Mouse (Mus musculus) myocyte (in vitro differentiated cells): ENCODE measurements around the gene Rtp1. TPM values are rescaled to one million over a fixed set of nuclear protein-coding genes. Genes with fewer than 3 reads are reported as not detected.

Experiments used
- H3K27me3 ChIP-seq: one replicate; pipeline ENCODE4 v1.6.1; 2011; ENCODE audit not compliant: control insufficient read depth, insufficient read depth, insufficient read length
- H3K36me3 ChIP-seq: one replicate; pipeline ENCODE4 v1.6.1; 2011; ENCODE audit not compliant: control insufficient read depth, insufficient read depth
- H3K4me2 ChIP-seq: one replicate; pipeline ENCODE4 v1.6.1; 2011; ENCODE audit warnings: low read depth, control low read depth
- H3K4me3 ChIP-seq: one replicate; pipeline ENCODE4 v1.5.1; 2011; ENCODE audit warnings: mild to moderate bottlenecking, control low read depth, moderate library complexity
- H3K79me2 ChIP-seq: one replicate; pipeline ENCODE4 v1.6.1; 2011; ENCODE audit not compliant: control insufficient read depth, insufficient read depth
- H3ac ChIP-seq: one replicate; pipeline ENCODE4 v1.6.1; 2011; ENCODE audit not compliant: control insufficient read depth, insufficient read length
- CEBPB ChIP-seq: IDR thresholded peaks from 2 replicates; pipeline ENCODE4 v1.6.1; 2011; ENCODE audit warnings: mild to moderate bottlenecking, moderate library complexity; ENCODE audit not compliant: poor library complexity, insufficient read depth, severe bottlenecking
- E2F4 ChIP-seq: IDR thresholded peaks from one replicate; pipeline ENCODE4 v1.6.1; 2011; ENCODE audit warnings: mild to moderate bottlenecking, control low read depth, moderate library complexity; ENCODE audit not compliant: insufficient read depth
- MAX ChIP-seq: IDR thresholded peaks from one replicate; pipeline ENCODE4 v1.6.1; 2011; ENCODE audit warnings: low read depth, mild to moderate bottlenecking, control low read depth
- MYOD1 ChIP-seq, 3 experiments: IDR thresholded peaks; one replicate each; pipeline ENCODE4 v1.6.1; 2011; ENCODE audit warnings: control low read depth in 2 of 3, low read depth in 2 of 3, mild to moderate bottlenecking in 2 of 3, moderate library complexity in 1 of 3; ENCODE audit not compliant: insufficient read length in 2 of 3, control insufficient read depth in 1 of 3
- MYOG ChIP-seq, 3 experiments: IDR thresholded peaks; one replicate each; pipeline ENCODE4 v1.6.1; 2011; ENCODE audit warnings: control low read depth in 2 of 3, low read depth in 2 of 3, mild to moderate bottlenecking in 2 of 3; ENCODE audit not compliant: insufficient read length in 2 of 3, control insufficient read depth in 1 of 3, insufficient read depth in 1 of 3
- POLR2A ChIP-seq: IDR thresholded peaks from one replicate; pipeline ENCODE4 v1.6.1; 2011; ENCODE audit warnings: low read depth, mild to moderate bottlenecking, control low read depth, moderate library complexity; ENCODE audit not compliant: insufficient read length
- POLR2AphosphoS2 ChIP-seq: IDR thresholded peaks from one replicate; pipeline ENCODE4 v1.6.1; 2011; ENCODE audit warnings: low read depth, control low read depth; ENCODE audit not compliant: insufficient read length
- REST ChIP-seq: IDR thresholded peaks from one replicate; pipeline ENCODE4 v1.6.1; 2011; ENCODE audit warnings: mild to moderate bottlenecking, control low read depth, moderate library complexity; ENCODE audit not compliant: insufficient read depth, insufficient read length
- SRF ChIP-seq: IDR thresholded peaks from one replicate; pipeline ENCODE4 v1.6.1; 2011; ENCODE audit warnings: low read depth; ENCODE audit not compliant: control insufficient read depth, insufficient read length
- TCF12 ChIP-seq: IDR thresholded peaks from one replicate; pipeline ENCODE4 v1.6.1; 2011; ENCODE audit warnings: mild to moderate bottlenecking, control low read depth; ENCODE audit not compliant: poor library complexity, insufficient read depth, severe bottlenecking
- TCF3 ChIP-seq: IDR thresholded peaks from one replicate; pipeline ENCODE4 v1.6.1; 2011; ENCODE audit warnings: low read depth, control low read depth; ENCODE audit not compliant: insufficient read length
- USF1 ChIP-seq: IDR thresholded peaks from one replicate; pipeline ENCODE4 v1.6.1; 2011; ENCODE audit warnings: low read depth, mild to moderate bottlenecking, control low read depth, moderate library complexity
- polyA plus RNA-seq: library from polyadenylated mRNA; unstranded; fragments of >200 nt; fragmentation: generic; extraction: Trizol; gene quantifications from one replicate; pipeline ENCODE4 v1.2.1, GENCODE M21; 2012; ENCODE audit warnings: missing spikeins

The Rtp1 gene
- polyA plus RNA-seq, 1 experiment = not detected

- Histone ChIP-seq H3K27me3 (no peaks in the 10 kb centered on the region), H3K4me2 (no peak overlapping the region), H3K79me2 (no peaks in the 10 kb centered on the region), H3K4me3 (no peak overlapping the region), H3ac (no peak overlapping the region), H3K36me3 (no peaks in the 10 kb centered on the region)
- no peak for TF ChIP-seq CEBPB
- TF ChIP-seq USF1 = no peak
- TF ChIP-seq TCF12 = no peak
- no peak for TF ChIP-seq REST
- no peak for TF ChIP-seq POLR2A
- TF ChIP-seq MAX = no peak
- no peak for TF ChIP-seq POLR2AphosphoS2
- no peak for TF ChIP-seq MYOG (IDR thresholded peaks at IDR 0.05; ENCODE audit: control insufficient read depth in 1 of 3, insufficient read depth in 1 of 3, insufficient read length in 2 of 3, low read depth in 2 of 3)
- TF ChIP-seq MYOD1 (IDR thresholded peaks at IDR 0.05; ENCODE audit: control insufficient read depth in 1 of 3, insufficient read length in 2 of 3, low read depth in 2 of 3) = no peak
- TF ChIP-seq E2F4 = no peak
- no peak for TF ChIP-seq SRF
- TF ChIP-seq TCF3 = no peak
Observed at GRCm38 (mm10) chr16:23437404-23438166, 8.7 kb downstream of the Rtp1 start.

GRCm38 (mm10) chr16:23444231-23444630, 15.3 kb downstream of the Rtp1 start:
- TF ChIP-seq POLR2AphosphoS2 (no peak), REST (no peak), CEBPB (no peak), SRF (no peak), TCF3 (no peak), MYOD1 (IDR thresholded peaks at IDR 0.05; ENCODE audit: control insufficient read depth in 1 of 3, insufficient read length in 2 of 3, low read depth in 2 of 3) (no peak)
- Histone ChIP-seq H3K4me2 (no peak overlapping the region), H3K36me3 (no peaks in the 10 kb centered on the region), H3K27me3 (no peaks in the 10 kb centered on the region), H3K4me3 (no peak overlapping the region), H3K79me2 (no peaks in the 10 kb centered on the region), H3ac (no peak overlapping the region)

DNA sequence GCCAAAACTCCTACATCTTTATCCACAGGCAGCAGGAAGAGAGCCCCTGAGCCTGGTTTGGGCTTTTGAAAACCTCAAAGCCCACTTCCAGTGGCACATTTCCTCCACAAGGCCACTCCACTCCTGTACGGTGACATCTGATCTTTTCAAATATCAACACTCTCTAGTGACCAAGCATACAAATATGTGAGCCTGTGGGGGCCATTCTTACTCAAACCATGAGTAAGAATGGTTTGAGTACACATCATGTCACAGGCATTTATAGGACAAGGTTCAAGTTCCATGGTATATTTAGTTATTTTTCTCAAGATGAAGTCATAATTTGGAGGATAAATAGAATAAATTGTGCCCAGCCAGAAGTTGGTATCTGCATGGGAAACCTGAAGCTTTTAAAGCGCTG, 21.0 kb downstream of the Rtp1 start:
- no peaks in the 10 kb centered on the region for H3K27me3 ChIP-seq
- H3K36me3 ChIP-seq = no peaks in the 10 kb centered on the region
- H3K4me3 ChIP-seq = no peak overlapping the region
- no peaks in the 10 kb centered on the region for H3K79me2 ChIP-seq
- no peak overlapping the region for H3ac ChIP-seq
- H3K4me2 ChIP-seq = no peak overlapping the region
- TF ChIP-seq E2F4 = no peak
- TF ChIP-seq CEBPB = 0 out of 2 replicates have a peak, but pooled peaks have one; percentile 31

DNA sequence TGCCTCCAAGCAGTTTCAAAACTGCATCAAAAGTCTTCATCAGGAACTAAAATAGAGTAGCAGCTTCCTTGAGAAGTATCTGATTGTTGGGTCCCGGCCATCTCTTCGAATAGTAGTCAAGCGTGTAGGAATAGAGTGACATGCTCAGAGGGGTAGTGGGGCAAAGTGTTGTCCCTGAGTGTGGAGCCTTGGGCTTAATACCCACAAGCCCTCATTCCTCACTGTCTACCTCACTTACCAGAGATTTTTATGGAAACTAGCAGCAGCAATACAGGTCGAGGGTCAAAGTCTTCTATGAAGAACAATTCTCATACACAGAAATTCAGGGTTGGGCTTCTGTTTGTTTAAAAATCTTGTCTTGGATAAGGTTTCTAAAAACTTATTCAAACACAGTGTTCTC, 21.9 kb downstream of the Rtp1 start:
- no peaks in the 10 kb centered on the region for H3K27me3 ChIP-seq
- H3K4me3 ChIP-seq = no peak overlapping the region
- no peak for TF ChIP-seq CEBPB
- no peak for TF ChIP-seq REST
- no peak for TF ChIP-seq SRF
- no peak for TF ChIP-seq E2F4
- no peak for TF ChIP-seq MAX
- TF ChIP-seq MYOG (IDR thresholded peaks at IDR 0.05; ENCODE audit: control insufficient read depth in 1 of 3, insufficient read depth in 1 of 3, insufficient read length in 2 of 3, low read depth in 2 of 3) = no peak
- TF ChIP-seq USF1 = no peak
- no peak for TF ChIP-seq POLR2AphosphoS2
- no peak for TF ChIP-seq TCF12
- TF ChIP-seq POLR2A = no peak
- TF ChIP-seq TCF3 = no peak
- TF ChIP-seq MYOD1 (IDR thresholded peaks at IDR 0.05; ENCODE audit: control insufficient read depth in 1 of 3, insufficient read length in 2 of 3, low read depth in 2 of 3) = no peak
- H3K4me2 ChIP-seq = no peak overlapping the region
- H3K79me2 ChIP-seq = no peaks in the 10 kb centered on the region
- H3K36me3 ChIP-seq = no peaks in the 10 kb centered on the region
- H3ac ChIP-seq = no peak overlapping the region

DNA sequence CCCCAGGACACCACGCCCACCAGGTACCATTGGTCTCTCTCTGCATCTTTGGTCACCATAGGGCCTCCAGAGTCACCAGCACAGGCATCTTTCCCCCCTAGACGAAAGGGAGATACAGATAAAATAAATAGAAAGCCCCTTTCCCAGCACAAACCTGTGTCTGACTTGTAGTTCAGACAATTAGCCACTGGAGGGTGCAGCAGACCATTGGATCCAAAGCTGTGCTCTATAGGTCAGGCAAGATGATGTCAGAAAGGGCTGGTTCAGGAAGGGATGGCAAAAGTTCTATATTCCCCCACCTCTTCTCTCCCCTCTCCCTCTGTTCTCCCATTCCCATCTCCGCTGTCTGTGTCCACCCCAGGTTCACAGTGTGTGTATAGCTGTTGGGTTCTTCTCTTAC, 23.5 kb downstream of the Rtp1 start:
- no peak overlapping the region for H3K4me2 ChIP-seq
- no peak overlapping the region for H3K4me3 ChIP-seq
- no peaks in the 10 kb centered on the region for H3K27me3 ChIP-seq
- TF ChIP-seq POLR2A (no peak), E2F4 (no peak)
- no peaks in the 10 kb centered on the region for H3K36me3 ChIP-seq
- H3K79me2 ChIP-seq = no peaks in the 10 kb centered on the region
- H3ac ChIP-seq = no peak overlapping the region
